Mouse (Mus musculus) hindbrain, embryonic 11.5 days (tissue): ENCODE measurements around the gene Elf5. TPM values are rescaled to one million over a fixed set of nuclear protein-coding genes. Genes with fewer than 3 reads are reported as not detected.

ENCODE experiments used
- ATAC-seq: fragments of 200-750 bp; cut with Nextera tagmentation; 2 replicates; pipeline ENCODE4 v1.8.0; 2017; ENCODE audit warnings: mild to moderate bottlenecking, moderate TSS enrichment, moderate library complexity; ENCODE audit not compliant: low FRiP score
- DNase-seq: peaks from one replicate; pipeline ENCODE4 v3.0.0-alpha.2; 2015; ENCODE audit warnings: low spot score
- H3K27ac ChIP-seq: fragments of 300-500 bp; sonication (generic); 2 replicates; pipeline ENCODE4 v1.5.1; 2014; ENCODE audit warnings: mild to moderate bottlenecking, low read depth, low read length
- H3K27me3 ChIP-seq: fragments of 300-500 bp; sonication (generic); 2 replicates; pipeline ENCODE4 v1.6.1; 2014; ENCODE audit warnings: mild to moderate bottlenecking, low read length, moderate library complexity, mixed read lengths; ENCODE audit not compliant: control insufficient read depth, insufficient read depth
- H3K36me3 ChIP-seq: fragments of 300-500 bp; sonication (generic); 2 replicates; pipeline ENCODE4 v1.6.1; 2014; ENCODE audit warnings: mild to moderate bottlenecking, low read length, moderate library complexity, mixed read lengths; ENCODE audit not compliant: control insufficient read depth, insufficient read depth
- H3K4me1 ChIP-seq: fragments of 300-500 bp; sonication (generic); replicated peaks from 2 replicates; pipeline ENCODE4 v1.6.1; 2014; ENCODE audit warnings: low read length, mixed read lengths; ENCODE audit not compliant: control insufficient read depth, insufficient read depth
- H3K4me2 ChIP-seq: fragments of 300-500 bp; sonication (generic); replicated peaks from 2 replicates; pipeline ENCODE4 v1.6.1; 2014; ENCODE audit warnings: mild to moderate bottlenecking, low read depth, low read length
- H3K4me3 ChIP-seq: fragments of 300-500 bp; sonication (generic); 2 replicates; pipeline ENCODE4 v1.5.1; 2014; ENCODE audit warnings: low read depth, low read length
- H3K9ac ChIP-seq: fragments of 300-500 bp; sonication (generic); 2 replicates; pipeline ENCODE4 v1.6.1; 2014; ENCODE audit warnings: low read depth, low read length
- H3K9me3 ChIP-seq: fragments of 300-500 bp; sonication (generic); 2 replicates; pipeline ENCODE4 v1.6.1; 2016; ENCODE audit warnings: low read length; ENCODE audit not compliant: control insufficient read depth
- WGBS: fragments of 180-500 bp; shearing (Covaris S2); extraction: QIAGEN DNeasy Blood & Tissue Kit; methylation state at CpG from one replicate; pipeline ENCODE4 v1.1.7; 2014; 5-methylcytosine and 5-hydroxymethylcytosine counted together
- polyA plus RNA-seq: library from polyadenylated mRNA; unstranded; fragments of >200 nt; fragmentation: Nextera tagmentation; extraction: Ambion mirVana; gene quantifications from 2 replicates; pipeline ENCODE4 v1.2.1, GENCODE M21; 2014

Elf5 gene
- polyA plus RNA-seq, 1 experiment from 2014 or later: not detected

GRCm38 (mm10) chr2:103481314-103482231, 70.1 kb downstream of the Elf5 start:
- no peak for DNase-seq
- peaks cover 6% of the 10 kb centered on the region; the same call in 1 of the 2 replicates for H3K4me1 ChIP-seq
- H3K4me3 ChIP-seq: no peak overlapping the region
- no peaks in the 10 kb centered on the region for H3K9me3 ChIP-seq
- H3K27me3 ChIP-seq: no peaks in the 10 kb centered on the region
- 84% methylated on average over 11 of the region's 11 CpGs for WGBS
- no peak for ATAC-seq
- no peak overlapping the region for H3K9ac ChIP-seq
- no peak overlapping the region for H3K27ac ChIP-seq
- no peaks in the 10 kb centered on the region for H3K36me3 ChIP-seq
- no peak overlapping the region for H3K4me2 ChIP-seq

- Histone ChIP-seq H3K36me3 (no peaks in the 10 kb centered on the region), H3K9me3 (no peaks in the 10 kb centered on the region), H3K9ac (no peak overlapping the region), H3K27ac (no peak overlapping the region), H3K4me3 (peak overlapping the region; percentile 83; the same call in 1 of the 2 replicates), H3K4me1 (peaks cover 6% of the 10 kb centered on the region; the same call in 1 of the 2 replicates), H3K27me3 (no peaks in the 10 kb centered on the region), H3K4me2 (peak overlapping the region; percentile 69)
- no peak for DNase-seq
- 90% methylated on average over 7 of the region's 7 CpGs for WGBS
- no peak for ATAC-seq
Measured at GRCm38 (mm10) chr2:103483289-103483985, 71.9 kb downstream of the Elf5 start.

GRCm38 (mm10) chr2:103483986-103484520, 72.6 kb downstream of the Elf5 start:
- Histone ChIP-seq H3K9me3 (no peaks in the 10 kb centered on the region), H3K9ac (peak overlapping the region; percentile 82), H3K27ac (peak overlapping the region; percentile 93; the same call in 1 of the 2 replicates), H3K36me3 (no peaks in the 10 kb centered on the region), H3K4me2 (peak overlapping the region; percentile 69), H3K4me1 (peaks cover 6% of the 10 kb centered on the region; the same call in 1 of the 2 replicates), H3K27me3 (no peaks in the 10 kb centered on the region), H3K4me3 (peak overlapping the region; percentile 83)
- no peak for ATAC-seq
- 47% methylated on average over 5 of the region's 5 CpGs for WGBS
- no peak for DNase-seq

- no peaks in the 10 kb centered on the region for H3K36me3 ChIP-seq
- DNase-seq (peak; percentile 94), ATAC-seq (peak; percentile 99)
- H3K27ac ChIP-seq: peak within 1 kb of the TSS; percentile 93
- H3K9ac ChIP-seq: peak within 1 kb of the TSS; percentile 82
- H3K27me3 ChIP-seq: no peaks in the 10 kb centered on the region
- peak within 1 kb of the TSS; percentile 69 for H3K4me2 ChIP-seq
- peak within 1 kb of the TSS; percentile 83 for H3K4me3 ChIP-seq
- under 1% methylated on average over 41 of the region's 41 CpGs for WGBS
- H3K4me1 ChIP-seq: peaks cover 6% of the 10 kb centered on the region; the same call in 1 of the 2 replicates
- H3K9me3 ChIP-seq: no peaks in the 10 kb centered on the region
Measured at GRCm38 (mm10) chr2:103484617-103485401, 73.3 kb downstream of the Elf5 start, which contains the start of gene Cat. Cat (minus strand) TSS chr2:103485160.

- H3K27ac ChIP-seq: no peak overlapping the region
- H3K4me2 ChIP-seq: no peak overlapping the region
- H3K9me3 ChIP-seq: no peaks in the 10 kb centered on the region
- no peak for DNase-seq
- 89% methylated on average over 4 of the region's 4 CpGs for WGBS
- no peak for ATAC-seq
- H3K4me3 ChIP-seq: no peak overlapping the region
- no peaks in the 10 kb centered on the region for H3K36me3 ChIP-seq
- no peak overlapping the region for H3K9ac ChIP-seq
- H3K27me3 ChIP-seq: no peaks in the 10 kb centered on the region
- no peaks in the 10 kb centered on the region for H3K4me1 ChIP-seq
Measured at GRCm38 (mm10) chr2:103492526-103492925, 81.0 kb downstream of the Elf5 start.

- WGBS: 80% methylated on average over 4 of the region's 4 CpGs
Measured at GRCm38 (mm10) chr2:103493827-103494226, 82.3 kb downstream of the Elf5 start.

GRCm38 (mm10) chr2:103495633-103496418, 84.3 kb downstream of the Elf5 start:
- DNase-seq (no peak), ATAC-seq (no peak)
- no peak overlapping the region for H3K27ac ChIP-seq
- WGBS: 91% methylated on average over 6 of the region's 6 CpGs
- no peak overlapping the region for H3K4me2 ChIP-seq
- no peaks in the 10 kb centered on the region for H3K36me3 ChIP-seq
- H3K4me3 ChIP-seq: no peak overlapping the region
- H3K9me3 ChIP-seq: no peaks in the 10 kb centered on the region
- H3K9ac ChIP-seq: no peak overlapping the region
- no peaks in the 10 kb centered on the region for H3K27me3 ChIP-seq
- no peaks in the 10 kb centered on the region for H3K4me1 ChIP-seq

More at GRCm38 (mm10) chr2:103493827-103494226, 82.3 kb downstream of the Elf5 start:
- no peaks in the 10 kb centered on the region for H3K9me3 ChIP-seq
- no peak overlapping the region for H3K4me3 ChIP-seq
- no peaks in the 10 kb centered on the region for H3K4me1 ChIP-seq
- H3K36me3 ChIP-seq: no peaks in the 10 kb centered on the region
- no peak overlapping the region for H3K27ac ChIP-seq
- H3K4me2 ChIP-seq: no peak overlapping the region
- H3K9ac ChIP-seq: no peak overlapping the region
- H3K27me3 ChIP-seq: no peaks in the 10 kb centered on the region
- DNase-seq: no peak
- ATAC-seq: no peak
